8 mouse cellular contexts compared by ENCODE assay signal in genomic region chr4:70534078-70534890, GRCm38 (mm10). TPM values are rescaled to one million over a fixed set of nuclear protein-coding genes. Genes with fewer than 3 reads are reported as not detected.
DNase-seq lines count a peak whose midpoint lies in the region; ATAC-seq lines count a peak whose summit lies in the region.

No protein-coding gene starts in this region.

- DNase-seq in kidney, adult 11 months = peak; percentile 36
- no peak for DNase-seq in kidney, adult 18-20 months
- peak; percentile 79 to 81 for DNase-seq in cerebellum, postnatal 10 days
- peak; percentile 28 to 35 for DNase-seq in frontal cortex, postnatal 14 days (ENCODE audit: low spot score in 2 of 2)

- peak; percentile 64 for ATAC-seq in intestine, embryonic 16.5 days
- ATAC-seq in limb, embryonic 15.5 days (ENCODE audit: insufficient number of reproducible peaks, low FRiP score, low TSS enrichment, low read depth) = peak; percentile 27; the same call in 1 of the 2 replicates
- peak; percentile 70 for ATAC-seq in midbrain, embryonic 16.5 days
- peak; percentile 28 for ATAC-seq in stomach, embryonic 14.5 days (ENCODE audit: insufficient number of reproducible peaks, insufficient read depth, low FRiP score, low read depth)

- H3K4me2 ChIP-seq in intestine, embryonic 16.5 days (ENCODE audit: low read depth, low read length) = peak overlapping the region; percentile 95
- H3K4me2 ChIP-seq in limb, embryonic 15.5 days = peak overlapping the region; percentile 90
- H3K4me2 ChIP-seq in midbrain, embryonic 16.5 days (ENCODE audit: low read length) = peak overlapping the region; percentile 84
- peak overlapping the region; percentile 93 for H3K4me2 ChIP-seq in stomach, embryonic 14.5 days (replicated peaks; ENCODE audit: low read depth, low read length)

- WGBS in intestine, embryonic 16.5 days = under 1% methylated on average over 62 of the region's 66 CpGs
- under 1% methylated on average over 52 of the region's 66 CpGs for WGBS in limb, embryonic 15.5 days
- WGBS in midbrain, embryonic 16.5 days = 0% methylated on average over 60 of the region's 66 CpGs
- 0% methylated on average over 58 of the region's 66 CpGs for WGBS in stomach, embryonic 14.5 days

- no peaks in the 10 kb centered on the region for H3K27me3 ChIP-seq in intestine, embryonic 16.5 days (replicated peaks; ENCODE audit: control insufficient read depth, insufficient read depth, low read length)
- H3K27me3 ChIP-seq in limb, embryonic 15.5 days = no peaks in the 10 kb centered on the region
- H3K27me3 ChIP-seq in midbrain, embryonic 16.5 days (ENCODE audit: control insufficient read depth, insufficient read depth, low read depth, low read length) = no peaks in the 10 kb centered on the region
- no peaks in the 10 kb centered on the region for H3K27me3 ChIP-seq in stomach, embryonic 14.5 days (ENCODE audit: control insufficient read depth, insufficient read depth, low read length)

- peaks cover 14% of the 10 kb centered on the region for H3K4me1 ChIP-seq in intestine, embryonic 16.5 days (ENCODE audit: control insufficient read depth, insufficient read depth, low read length)
- H3K4me1 ChIP-seq in limb, embryonic 15.5 days = peaks cover 21% of the 10 kb centered on the region
- H3K4me1 ChIP-seq in midbrain, embryonic 16.5 days (ENCODE audit: control insufficient read depth, insufficient read depth, low read length) = peaks cover 39% of the 10 kb centered on the region
- peaks cover 16% of the 10 kb centered on the region for H3K4me1 ChIP-seq in stomach, embryonic 14.5 days (ENCODE audit: control insufficient read depth, insufficient read depth, low read length)

- no peaks in the 10 kb centered on the region for H3K36me3 ChIP-seq in intestine, embryonic 16.5 days (ENCODE audit: control insufficient read depth, insufficient read depth, low read length)
- H3K36me3 ChIP-seq in limb, embryonic 15.5 days = no peaks in the 10 kb centered on the region
- no peaks in the 10 kb centered on the region for H3K36me3 ChIP-seq in midbrain, embryonic 16.5 days (ENCODE audit: control insufficient read depth, insufficient read depth, low read length)
- H3K36me3 ChIP-seq in stomach, embryonic 14.5 days (ENCODE audit: control insufficient read depth, insufficient read depth, low read length) = no peaks in the 10 kb centered on the region

- peak overlapping the region; percentile 85 for H3K4me3 ChIP-seq in intestine, embryonic 16.5 days (ENCODE audit: low read length)
- peak overlapping the region; percentile 94 for H3K4me3 ChIP-seq in limb, embryonic 15.5 days
- peak overlapping the region; percentile 89 for H3K4me3 ChIP-seq in midbrain, embryonic 16.5 days (ENCODE audit: low read depth, low read length)
- H3K4me3 ChIP-seq in stomach, embryonic 14.5 days (ENCODE audit: low read depth, low read length) = peak overlapping the region; percentile 90

- no peak overlapping the region for H3K27ac ChIP-seq in intestine, embryonic 16.5 days (ENCODE audit: low read length)
- H3K27ac ChIP-seq in limb, embryonic 15.5 days = peak overlapping the region; percentile 79
- H3K27ac ChIP-seq in midbrain, embryonic 16.5 days (ENCODE audit: low read length) = peak overlapping the region; percentile 100
- peak overlapping the region; percentile 55 for H3K27ac ChIP-seq in stomach, embryonic 14.5 days (ENCODE audit: low read length)

- H3K9me3 ChIP-seq in intestine, embryonic 16.5 days (ENCODE audit: control insufficient read depth, low read length) = no peaks in the 10 kb centered on the region
- no peaks in the 10 kb centered on the region for H3K9me3 ChIP-seq in limb, embryonic 15.5 days
- no peaks in the 10 kb centered on the region for H3K9me3 ChIP-seq in midbrain, embryonic 16.5 days (replicated peaks; ENCODE audit: control insufficient read depth, low read length, poor library complexity, severe bottlenecking)
- no peaks in the 10 kb centered on the region for H3K9me3 ChIP-seq in stomach, embryonic 14.5 days (ENCODE audit: control insufficient read depth, low read depth, low read length)

- peak overlapping the region; percentile 83 for H3K9ac ChIP-seq in intestine, embryonic 16.5 days (ENCODE audit: low read depth, low read length)
- H3K9ac ChIP-seq in limb, embryonic 15.5 days = peak overlapping the region; percentile 77
- peak overlapping the region; percentile 93 for H3K9ac ChIP-seq in midbrain, embryonic 16.5 days (ENCODE audit: low read depth, low read length)
- H3K9ac ChIP-seq in stomach, embryonic 14.5 days (replicated peaks; ENCODE audit: low read depth, low read length) = peak overlapping the region; percentile 65

RNA-seq across cellular contexts. Expression of gene Megf9, which starts 0.5 kb away (rescaled TPM):
- 3.4 and 3.5 TPM in 2 replicates for polyA plus RNA-seq in intestine, embryonic 16.5 days (2015; fragmentation: Nextera tagmentation; extraction: Ambion mirVana)
- polyA plus RNA-seq in limb, embryonic 15.5 days (2015; fragmentation: Nextera tagmentation; extraction: Ambion mirVana) = 11.9 and 12.9 TPM in 2 replicates
- 26.1 and 29.1 TPM in 2 replicates for polyA plus RNA-seq in midbrain, embryonic 16.5 days (2015; fragmentation: Nextera tagmentation; extraction: Ambion mirVana)
- 14.6 and 15.3 TPM in 2 replicates for polyA plus RNA-seq in stomach, embryonic 14.5 days (2014; fragmentation: Nextera tagmentation; extraction: Ambion mirVana)
